Comparison of ENCODE assay signal across 18 mouse cellular contexts in the genomic region with DNA sequence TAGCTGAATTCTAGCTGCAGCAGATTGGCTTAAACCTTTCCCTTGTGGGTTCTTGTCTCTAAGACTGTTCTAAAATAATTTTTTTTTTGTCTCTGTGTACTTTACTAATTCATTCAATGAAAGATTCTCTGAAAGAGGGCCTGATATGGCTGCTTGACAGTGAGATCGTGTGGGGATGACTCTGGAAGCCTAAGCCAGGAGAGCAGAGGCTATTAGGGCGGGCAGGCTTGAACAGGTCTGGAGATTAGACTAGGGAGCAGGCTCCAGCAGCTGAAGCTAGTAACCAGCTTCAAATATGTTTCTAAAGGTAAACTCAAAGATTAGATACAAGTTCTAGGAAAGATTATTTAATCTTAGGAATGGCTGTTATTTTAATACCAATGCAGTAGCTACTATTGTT.
"Had no signal": no experiment of that assay in that cellular context is flagged by ENCODE, and none has a peak within 500 bp of the region (broad histone marks: within the 10 kb centered on the region; RNA-seq: fewer than 3 reads in every experiment).

No protein-coding gene starts in this region.

- H3K4me1 ChIP-seq: midbrain, embryonic 10.5 days; midbrain, embryonic 13.5 days; midbrain, embryonic 15.5 days; neural tube, embryonic 13.5 days; neural tube, embryonic 15.5 days had no signal

- H3K27ac ChIP-seq: midbrain, embryonic 10.5 days; midbrain, embryonic 13.5 days; midbrain, embryonic 15.5 days; neural tube, embryonic 13.5 days; neural tube, embryonic 15.5 days had no signal

- DNase-seq: lung, adult 18-20 months; lung, postnatal 10 days; lung, postnatal 4 days; retina, postnatal 1 day; right cerebral cortex, adult 18-20 months; right cerebral cortex, postnatal 25 days; right cerebral cortex, postnatal 4 days; spleen, adult 18-20 months; thymus, adult 18-20 months; thymus, postnatal 14 days; thymus, postnatal 36 days had no signal

- H3K36me3 ChIP-seq: midbrain, embryonic 10.5 days; midbrain, embryonic 13.5 days; midbrain, embryonic 15.5 days; neural tube, embryonic 13.5 days; neural tube, embryonic 15.5 days had no signal

- H3K9ac ChIP-seq: lung, embryonic 14.5 days; midbrain, embryonic 13.5 days; midbrain, embryonic 15.5 days; neural tube, embryonic 13.5 days; neural tube, embryonic 15.5 days had no signal

- ATAC-seq: midbrain, embryonic 13.5 days; midbrain, embryonic 15.5 days had no signal

- H3K4me3 ChIP-seq: midbrain, embryonic 10.5 days; midbrain, embryonic 13.5 days; midbrain, embryonic 15.5 days; myocyte; neural tube, embryonic 13.5 days; neural tube, embryonic 15.5 days had no signal

- H3K4me2 ChIP-seq: lung, embryonic 14.5 days; midbrain, embryonic 13.5 days; midbrain, embryonic 15.5 days; neural tube, embryonic 13.5 days; neural tube, embryonic 15.5 days had no signal

- H3K9me3 ChIP-seq: midbrain, embryonic 10.5 days; midbrain, embryonic 13.5 days; midbrain, embryonic 15.5 days; neural tube, embryonic 13.5 days; neural tube, embryonic 15.5 days had no signal
